Mouse (Mus musculus) heart, postnatal 0 days (tissue): ENCODE results near the gene Tmcc2. TPM values are rescaled to one million over a fixed set of nuclear protein-coding genes. Genes with fewer than 3 reads are reported as not detected.
A peak's percentile ranks its signal among the peaks of the same experiment; 100 is the strongest.

Experiments used
- ATAC-seq: fragments of 200-750 bp; cut with Nextera tagmentation; 2 replicates; pipeline ENCODE4 v1.8.0; 2017; ENCODE audit warnings: low read depth, moderate number of reproducible peaks, moderate library complexity; ENCODE audit not compliant: insufficient read depth
- DNase-seq: peaks from one replicate; pipeline ENCODE4 v3.0.0-alpha.2; 2016; ENCODE audit warnings: low spot score
- H3K27ac ChIP-seq: fragments of 300-500 bp; sonication (generic); 2 replicates; pipeline ENCODE4 v1.5.1; 2014; ENCODE audit warnings: low read depth, mild to moderate bottlenecking
- H3K27me3 ChIP-seq: fragments of 300-500 bp; sonication (generic); 2 replicates; pipeline ENCODE4 v1.6.1; 2014; ENCODE audit warnings: low read length, mixed read lengths; ENCODE audit not compliant: control insufficient read depth, insufficient read depth
- H3K36me3 ChIP-seq: fragments of 300-500 bp; sonication (generic); replicated peaks from 2 replicates; pipeline ENCODE4 v1.6.1; 2014; ENCODE audit warnings: low read length, mixed read lengths; ENCODE audit not compliant: control insufficient read depth, insufficient read depth
- H3K4me1 ChIP-seq: fragments of 300-500 bp; sonication (generic); 2 replicates; pipeline ENCODE4 v1.6.1; 2014; ENCODE audit warnings: antibody characterized with exemption; ENCODE audit not compliant: control insufficient read depth, insufficient read depth
- H3K4me2 ChIP-seq: fragments of 300-500 bp; sonication (generic); 2 replicates; pipeline ENCODE4 v1.6.1; 2014; ENCODE audit warnings: low read depth, mild to moderate bottlenecking, low read length, moderate library complexity
- H3K4me3 ChIP-seq: fragments of 300-500 bp; sonication (generic); 2 replicates; pipeline ENCODE4 v1.5.1; 2014; ENCODE audit warnings: low read depth, low read length
- H3K9ac ChIP-seq: fragments of 300-500 bp; sonication (generic); replicated peaks from 2 replicates; pipeline ENCODE4 v1.6.1; 2014; ENCODE audit warnings: low read depth, low read length, mixed read lengths
- H3K9me3 ChIP-seq: fragments of 300-500 bp; sonication (generic); replicated peaks from 2 replicates; pipeline ENCODE4 v1.6.1; 2016; ENCODE audit warnings: low read length; ENCODE audit not compliant: control insufficient read depth
- CTCF ChIP-seq: IDR thresholded peaks from 2 replicates; pipeline ENCODE4 v1.5.1; 2016; ENCODE audit warnings: antibody characterized with exemption, control low read depth, low read depth
- EP300 ChIP-seq: IDR thresholded peaks from 2 replicates; pipeline ENCODE4 v1.6.1; 2016; ENCODE audit warnings: antibody characterized with exemption, low read depth
- WGBS: fragments of 180-500 bp; shearing (Covaris S2); extraction: QIAGEN DNeasy Blood & Tissue Kit; methylation state at CpG from one replicate; pipeline ENCODE4 v1.1.7; 2014; 5-methylcytosine and 5-hydroxymethylcytosine counted together
- polyA plus RNA-seq: library from polyadenylated mRNA; unstranded; fragments of >200 nt; fragmentation: Nextera tagmentation; extraction: Ambion mirVana; gene quantifications from 2 replicates; pipeline ENCODE4 v1.2.1, GENCODE M21; 2015
- total RNA-seq: library from RNA; depleted of rRNA; stranded (reverse); fragments of >200 nt; gene quantifications from 2 replicates; pipeline ENCODE4 v1.2.3, GENCODE M21; 2014; ENCODE audit warnings: low replicate concordance

The Tmcc2 gene
- total and polyA plus RNA-seq, 2 experiments from 2014 or later: 6.5 to 20.4 TPM

- Histone ChIP-seq H3K27me3 (no peaks in the 10 kb centered on the region), H3K27ac (0 out of 2 replicates have a peak overlapping the region, but pooled peaks have one; percentile 22), H3K4me2 (no peak overlapping the region), H3K36me3 (peaks cover 19% of the 10 kb centered on the region), H3K4me3 (no peak overlapping the region), H3K4me1 (peaks cover 44% of the 10 kb centered on the region), H3K9ac (no peak overlapping the region), H3K9me3 (no peaks in the 10 kb centered on the region)
- ATAC-seq (no peak), DNase-seq (no peak)
- WGBS: 68% methylated on average over 8 of the region's 8 CpGs
- no peak for TF ChIP-seq CTCF
- no peak for TF ChIP-seq EP300
These were observed 14.6 kb downstream of the Tmcc2 start for GRCm38 (mm10) chr1:132376211-132377054.

GRCm38 (mm10) chr1:132375256-132375655 is 15.8 kb downstream of the Tmcc2 start:
- Histone ChIP-seq H3K9ac (no peak overlapping the region), H3K4me1 (peaks cover 44% of the 10 kb centered on the region), H3K36me3 (peaks cover 15% of the 10 kb centered on the region), H3K27me3 (no peaks in the 10 kb centered on the region), H3K4me2 (no peak overlapping the region), H3K4me3 (no peak overlapping the region), H3K9me3 (no peaks in the 10 kb centered on the region), H3K27ac (peak overlapping the region; percentile 49)
- ATAC-seq (no peak; the same call in 1 of the 2 replicates), DNase-seq (peak; percentile 25)
- TF ChIP-seq EP300 (no peak), CTCF (no peak)
- 19% methylated on average over 4 of the region's 4 CpGs for WGBS

- no peak for DNase-seq
- no peak overlapping the region for H3K9ac ChIP-seq
- no peak for ATAC-seq
- WGBS: 66% methylated on average over 3 of the region's 3 CpGs
- H3K27me3 ChIP-seq: no peaks in the 10 kb centered on the region
- no peak overlapping the region for H3K4me2 ChIP-seq
- H3K36me3 ChIP-seq: peaks cover 11% of the 10 kb centered on the region
- TF ChIP-seq CTCF: no peak
- no peak for TF ChIP-seq EP300
- peak overlapping the region; percentile 49 for H3K27ac ChIP-seq
- no peak overlapping the region for H3K4me3 ChIP-seq
- H3K9me3 ChIP-seq: no peaks in the 10 kb centered on the region
- peaks cover 44% of the 10 kb centered on the region for H3K4me1 ChIP-seq
These were observed 16.2 kb downstream of the Tmcc2 start for GRCm38 (mm10) chr1:132374873-132375244.

GRCm38 (mm10) chr1:132374140-132374872 is 16.8 kb downstream of the Tmcc2 start:
- TF ChIP-seq CTCF (no peak), EP300 (no peak)
- whole genome bisulfite sequencing: 16% methylated on average over 5 of the region's 5 CpGs
- H3K27me3 ChIP-seq: no peaks in the 10 kb centered on the region
- DNase-seq (peak; percentile 71), ATAC-seq (peak; percentile 56)
- H3K9me3 ChIP-seq: no peaks in the 10 kb centered on the region
- no peak overlapping the region for H3K4me3 ChIP-seq
- H3K9ac ChIP-seq: no peak overlapping the region; the same call in 1 of the 2 replicates
- peaks cover 6% of the 10 kb centered on the region for H3K36me3 ChIP-seq
- H3K4me1 ChIP-seq: peaks cover 44% of the 10 kb centered on the region
- H3K4me2 ChIP-seq: no peak overlapping the region
- peak overlapping the region; percentile 49 for H3K27ac ChIP-seq

GRCm38 (mm10) chr1:132372896-132373534 is 18.1 kb downstream of the Tmcc2 start:
- H3K9ac ChIP-seq: no peak overlapping the region
- peaks cover 47% of the 10 kb centered on the region for H3K4me1 ChIP-seq
- no peaks in the 10 kb centered on the region; the same call in none of the 2 replicates for H3K36me3 ChIP-seq
- no peak overlapping the region for H3K4me2 ChIP-seq
- 63% methylated on average over 6 of the region's 6 CpGs for WGBS
- TF ChIP-seq CTCF (no peak), EP300 (no peak)
- ATAC-seq (no peak), DNase-seq (no peak)
- no peaks in the 10 kb centered on the region for H3K9me3 ChIP-seq
- H3K4me3 ChIP-seq: no peak overlapping the region
- H3K27ac ChIP-seq: peak overlapping the region; percentile 9; the same call in 1 of the 2 replicates
- H3K27me3 ChIP-seq: no peaks in the 10 kb centered on the region
